Mouse (Mus musculus): ENCODE data around the gene Pkhd1.

DNA sequence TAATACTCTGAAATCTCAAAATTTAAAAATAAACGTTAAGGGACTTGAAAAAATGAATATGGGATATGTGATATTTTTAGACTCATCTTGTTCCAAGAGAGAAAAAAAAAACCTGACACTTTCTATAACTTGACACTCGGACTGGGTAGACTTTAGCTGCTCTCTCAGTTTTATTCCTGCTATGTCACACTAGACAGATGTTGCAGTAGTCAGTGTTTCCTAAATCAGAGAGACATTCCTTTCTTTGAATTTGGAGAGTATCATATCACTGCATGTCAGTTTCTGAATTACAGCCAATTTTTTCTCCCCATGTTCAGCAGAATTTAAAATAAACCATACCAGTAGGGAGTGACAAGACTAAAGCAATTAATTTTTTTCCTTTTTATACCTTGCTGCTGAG, 2.7 kb upstream of the Pkhd1 start:
- TF ChIP-seq CTCF (IDR thresholded peaks at IDR 0.05; ENCODE audit: borderline replicate concordance, insufficient read depth, low read length) (no peak), POLR2A (IDR thresholded peaks at IDR 0.05; ENCODE audit: low read depth, low read length) (no peak)
